Mouse (Mus musculus): ENCODE measurements around the gene Gpr1.

DNA sequence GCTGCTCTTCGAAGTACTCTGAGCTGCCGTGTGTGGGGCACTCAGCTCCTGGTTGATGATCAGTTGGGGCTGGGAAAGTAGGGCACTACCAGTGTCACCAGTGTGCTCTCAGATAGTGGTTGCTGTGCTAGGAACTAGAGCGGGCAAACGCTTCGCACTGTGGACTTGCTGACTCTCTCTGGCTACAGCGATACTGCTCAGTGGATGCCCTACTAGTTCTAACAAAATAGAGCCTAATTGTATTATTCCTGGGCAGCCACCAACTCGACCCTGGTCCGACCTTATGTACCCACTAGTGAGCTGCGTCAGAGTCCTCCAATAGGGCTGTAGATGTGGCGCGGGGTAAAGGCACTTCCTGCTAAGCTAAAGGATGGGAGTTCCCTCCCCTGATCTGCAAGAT, 49.3 kb upstream of the Gpr1 start:
- no peak for TF ChIP-seq CTCF (IDR thresholded peaks at IDR 0.05; ENCODE audit: low read depth, low read length)
- no peak for TF ChIP-seq EP300 (IDR thresholded peaks at IDR 0.05; ENCODE audit: insufficient read depth, low read depth, low read length)

All from ES-Bruce4 (cell line).